Mouse (Mus musculus): ENCODE results near the gene Sec24b. TPM values are rescaled to one million over a fixed set of nuclear protein-coding genes. Genes with fewer than 3 reads are reported as not detected.
A peak's percentile ranks its signal among the peaks of the same experiment; 100 is the strongest.

Sec24b gene
- total RNA-seq (2012; rRNA removed) (26.6 and 31.2 TPM in 2 replicates), total RNA-seq (2014; rRNA removed) (10.4 and 14.3 TPM in 2 replicates), polyA plus RNA-seq (2012; ENCODE audit: insufficient read length, low read depth) (38.7 and 50.6 TPM in 2 replicates)

DNA sequence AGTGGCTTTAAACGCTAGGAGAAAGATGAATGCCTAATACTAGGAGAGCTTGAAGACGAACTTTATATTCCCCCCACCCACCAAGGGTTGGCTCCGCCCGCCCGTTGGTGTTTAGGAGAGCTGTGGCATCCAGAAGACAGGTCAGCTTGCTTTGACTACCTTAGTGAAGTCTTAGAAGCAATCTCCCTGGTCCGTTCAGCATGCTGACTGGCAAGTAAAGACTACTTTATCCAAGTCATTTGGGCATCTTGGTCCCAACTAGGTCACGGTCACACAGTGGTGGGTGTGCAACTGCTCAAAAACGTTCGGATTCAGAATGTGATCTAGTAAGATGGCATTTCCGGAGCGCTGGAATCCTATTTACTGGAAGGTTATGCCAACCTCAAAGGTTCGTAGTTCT lies at the start of gene Sec24b:
TSS of gene Sec24b (minus strand) at position 273 of the 400 bp plus-strand sequence.
- TF ChIP-seq TBP (conservative IDR thresholded peaks at IDR 0.05; ENCODE audit: low read depth, low read length) (0 out of 2 replicates have a peak, but pooled peaks have one; percentile 33), MAX (IDR thresholded peaks at IDR 0.05; ENCODE audit: low read length) (no peak; the same call in 1 of the 2 replicates), EP300 (IDR thresholded peaks at IDR 0.05; ENCODE audit: low read length) (0 out of 2 replicates have a peak, but pooled peaks have one; percentile 7)
- Histone ChIP-seq H3K36me3 (replicated peaks in 1 of 2; ENCODE audit: control insufficient read depth in 1 of 2, insufficient read depth in 1 of 2, low read length in 1 of 2) (peaks cover 0 to 15% of the 10 kb centered on the region in 2 experiments), H3K79me2 (replicated peaks; ENCODE audit: control insufficient read depth, extremely low read depth, insufficient read depth, poor library complexity, severe bottlenecking) (peaks cover 25% of the 10 kb centered on the region), H3K4me2 (ENCODE audit: insufficient read depth, low read depth, poor library complexity, severe bottlenecking) (peak within 1 kb of the TSS; percentile 74), H3K4me1 (ENCODE audit: control insufficient read depth in 1 of 2, insufficient read depth in 2 of 2) (peaks cover 13 to 61% of the 10 kb centered on the region in 2 experiments; a peak in 3 of 4 replicates), H3K4me3 (replicated peaks in 1 of 3; ENCODE audit: low read depth in 2 of 3, low read length in 2 of 3, poor library complexity in 1 of 3) (peak within 1 kb of the TSS; percentile 77 to 96 (median 87)), H3K27me3 (replicated peaks) (no peaks in the 10 kb centered on the region), H3K9me3 (replicated peaks; ENCODE audit: low read length) (no peaks in the 10 kb centered on the region), H3K27ac (ENCODE audit: insufficient read depth, low read depth) (peak within 1 kb of the TSS; percentile 54; the same call in 1 of the 2 replicates), H3K9ac (ENCODE audit: insufficient read depth, low read depth) (peak within 1 kb of the TSS; percentile 96)
- in situ Hi-C loops (cut with MboI; ENCODE audit: low pct_ligation_motif_present, low pct_unique_long_range_greater_than_20kb, low sequenced_read_pairs) (no loop called here), dilution Hi-C loops (cut with MboI; ENCODE audit: extremely low pct_ligation_motif_present, extremely low pct_unique_long_range_greater_than_20kb, low sequenced_read_pairs) (no loop called here)
- peak; percentile 45 for DNase-seq (ENCODE audit: extremely low read depth)

DNA sequence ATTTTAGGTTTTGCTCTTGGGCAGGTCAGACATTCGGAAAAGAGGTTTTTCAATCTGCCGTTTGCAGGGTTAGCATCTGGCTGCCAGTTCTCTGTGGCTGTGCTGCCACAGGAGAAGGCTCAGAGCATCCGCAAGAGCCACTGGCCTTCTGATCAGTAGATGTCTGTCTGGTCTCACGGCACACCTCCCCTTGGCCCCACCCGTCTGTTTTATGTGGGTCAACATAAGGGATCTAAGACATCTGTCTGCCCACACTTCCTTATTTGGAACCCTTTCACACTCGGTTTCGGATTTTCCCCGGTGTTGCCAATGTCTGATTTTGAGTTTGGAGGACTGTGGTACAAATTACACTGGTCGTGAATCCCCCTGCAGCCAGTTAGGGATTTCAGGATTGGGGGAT lies 43.1 kb upstream of the Sec24b start:
- Histone ChIP-seq H3K79me2 (replicated peaks; ENCODE audit: control insufficient read depth, extremely low read depth, insufficient read depth, poor library complexity, severe bottlenecking) (no peaks in the 10 kb centered on the region), H3K36me3 (replicated peaks in 1 of 2; ENCODE audit: control insufficient read depth in 1 of 2, insufficient read depth in 1 of 2, low read length in 1 of 2) (no peaks in the 10 kb centered on the region), H3K4me1 (ENCODE audit: control insufficient read depth in 1 of 2, insufficient read depth in 2 of 2) (peaks cover 0 to 7% of the 10 kb centered on the region in 2 experiments; a peak in 1 of 4 replicates), H3K9ac (ENCODE audit: insufficient read depth, low read depth) (no peak overlapping the region), H3K4me3 (replicated peaks in 1 of 3; ENCODE audit: low read depth in 2 of 3, low read length in 2 of 3, poor library complexity in 1 of 3) (no peak overlapping the region), H3K4me2 (ENCODE audit: insufficient read depth, low read depth, poor library complexity, severe bottlenecking) (no peak overlapping the region), H3K27ac (ENCODE audit: insufficient read depth, low read depth) (no peak overlapping the region), H3K9me3 (replicated peaks; ENCODE audit: low read length) (no peaks in the 10 kb centered on the region), H3K27me3 (replicated peaks) (no peaks in the 10 kb centered on the region)
- in situ Hi-C loops (cut with MboI; ENCODE audit: low pct_ligation_motif_present, low pct_unique_long_range_greater_than_20kb, low sequenced_read_pairs) (loop anchor here (10.0 kb wide), 1 partner anchor 590 kb away; no protein-coding TSS in a partner anchor), dilution Hi-C loops (cut with MboI; ENCODE audit: extremely low pct_ligation_motif_present, extremely low pct_unique_long_range_greater_than_20kb, low sequenced_read_pairs) (no loop called here)
- no peak for DNase-seq (ENCODE audit: extremely low read depth)
- TF ChIP-seq ZC3H11A (IDR thresholded peaks at IDR 0.05; ENCODE audit: low read depth, low read length) (no peak), BHLHE40 (IDR thresholded peaks at IDR 0.05; ENCODE audit: low read depth, low read length) (no peak), MXI1 (IDR thresholded peaks at IDR 0.05; ENCODE audit: low read depth, low read length) (no peak), NELFE (IDR thresholded peaks at IDR 0.05; ENCODE audit: low read depth, low read length) (no peak), CTCF (conservative IDR thresholded peaks at IDR 0.05 in 1 of 2, IDR thresholded peaks at IDR 0.05 in 1 of 2; ENCODE audit: low read depth in 2 of 2, low read length in 2 of 2) (no peak), CHD2 (IDR thresholded peaks at IDR 0.05; ENCODE audit: low read length) (no peak), POLR2A (IDR thresholded peaks at IDR 0.05; ENCODE audit: low read depth, low read length) (no peak), USF2 (conservative IDR thresholded peaks at IDR 0.05; ENCODE audit: low read depth, low read length) (no peak), IRF4 (IDR thresholded peaks at IDR 0.05; ENCODE audit: low read depth, low read length) (no peak), JUND (conservative IDR thresholded peaks at IDR 0.05; ENCODE audit: low read depth, low read length) (no peak), MAX (IDR thresholded peaks at IDR 0.05; ENCODE audit: low read length) (no peak), MYC (IDR thresholded peaks at IDR 0.05; ENCODE audit: low read depth, low read length) (no peak), EP300 (IDR thresholded peaks at IDR 0.05; ENCODE audit: low read length) (no peak), GABPA (IDR thresholded peaks at IDR 0.05; ENCODE audit: insufficient replicate concordance, low read depth, low read length) (no peak), RCOR1 (conservative IDR thresholded peaks at IDR 0.05; ENCODE audit: low read depth, low read length) (no peak), NRF1 (IDR thresholded peaks at IDR 0.05; ENCODE audit: low read depth, low read length) (no peak), POLR2AphosphoS2 (IDR thresholded peaks at IDR 0.05; ENCODE audit: low read depth, low read length) (no peak), TBP (conservative IDR thresholded peaks at IDR 0.05; ENCODE audit: low read depth, low read length) (no peak), UBTF (IDR thresholded peaks at IDR 0.05; ENCODE audit: low read depth, low read length) (no peak), CHD1 (IDR thresholded peaks at IDR 0.05; ENCODE audit: low read depth, low read length) (no peak)
